In genomic region chr8:77511750-77512493, GRCm38 (mm10) we compare ENCODE assay signal across 16 mouse cellular contexts. TPM values are rescaled to one million over a fixed set of nuclear protein-coding genes. Genes with fewer than 3 reads are reported as not detected.
A peak's percentile ranks its signal among the peaks of the same experiment; 100 is the strongest.
DNase-seq lines count a peak whose midpoint lies in the region; ATAC-seq and TF ChIP-seq lines count a peak whose summit lies in the region.
"Had no signal": no experiment of that assay in that cellular context is flagged by ENCODE, and none has a peak within 500 bp of the region (broad histone marks: within the 10 kb centered on the region; RNA-seq: fewer than 3 reads in every experiment).

No protein-coding gene starts in this region.

- H3K4me3 ChIP-seq in neural tube, embryonic 13.5 days, result no peak overlapping the region
- no peak overlapping the region for H3K4me3 ChIP-seq in neural tube, embryonic 15.5 days (replicated peaks)
- H3K4me3 ChIP-seq in limb, embryonic 14.5 days (replicated peaks; ENCODE audit: low read length), result no peak overlapping the region
- H3K4me3 ChIP-seq: embryonic facial prominence, embryonic 13.5 days; kidney, embryonic 15.5 days; layer of hippocampus, adult 2 months; megakaryocyte, embryonic 14.5 days had no signal

- WGBS in neural tube, embryonic 13.5 days, result 25% methylated on average over 13 of the region's 13 CpGs
- 30% methylated on average over 13 of the region's 13 CpGs for WGBS in neural tube, embryonic 15.5 days
- WGBS in limb, embryonic 14.5 days, result 33% methylated on average over 13 of the region's 13 CpGs

- H3K27me3 ChIP-seq in neural tube, embryonic 13.5 days, result peaks cover 52% of the 10 kb centered on the region
- H3K27me3 ChIP-seq in neural tube, embryonic 15.5 days (replicated peaks), result peaks cover 16% of the 10 kb centered on the region
- H3K27me3 ChIP-seq in limb, embryonic 14.5 days (ENCODE audit: control insufficient read depth, insufficient read depth, low read length), result no peaks in the 10 kb centered on the region
- H3K27me3 ChIP-seq: embryonic facial prominence, embryonic 13.5 days; kidney, embryonic 15.5 days; megakaryocyte, embryonic 14.5 days had no signal

- TF ChIP-seq POLR2A in limb, embryonic 14.5 days (IDR thresholded peaks at IDR 0.05; ENCODE audit: borderline replicate concordance, extremely low read depth, insufficient read depth, insufficient read length), result no peak

- 0 out of 2 replicates have a peak overlapping the region, but pooled peaks have one; percentile 17 for H3K9ac ChIP-seq in neural tube, embryonic 13.5 days
- H3K9ac ChIP-seq in neural tube, embryonic 15.5 days (replicated peaks), result no peak overlapping the region
- H3K9ac ChIP-seq in limb, embryonic 14.5 days (ENCODE audit: low read depth, low read length, severe bottlenecking), result no peak overlapping the region
- H3K9ac ChIP-seq: embryonic facial prominence, embryonic 13.5 days; kidney, embryonic 15.5 days had no signal

- H3K4me1 ChIP-seq in neural tube, embryonic 13.5 days (replicated peaks), result peaks cover 18% of the 10 kb centered on the region
- peaks cover 16% of the 10 kb centered on the region for H3K4me1 ChIP-seq in neural tube, embryonic 15.5 days
- H3K4me1 ChIP-seq in limb, embryonic 14.5 days (ENCODE audit: control insufficient read depth, insufficient read depth, low read length), result peaks cover 38% of the 10 kb centered on the region

- H3K36me3 ChIP-seq in neural tube, embryonic 13.5 days, result no peaks in the 10 kb centered on the region
- H3K36me3 ChIP-seq in neural tube, embryonic 15.5 days, result no peaks in the 10 kb centered on the region
- H3K36me3 ChIP-seq in limb, embryonic 14.5 days (ENCODE audit: control insufficient read depth, insufficient read depth, low read length), result no peaks in the 10 kb centered on the region
- H3K36me3 ChIP-seq: embryonic facial prominence, embryonic 13.5 days; kidney, embryonic 15.5 days had no signal

- ATAC-seq in frontal cortex, adult (ENCODE audit: low TSS enrichment), result peak; percentile 38; the same call in 1 of the 2 replicates
- no peak for ATAC-seq in neural tube, embryonic 13.5 days (ENCODE audit: low read depth)
- ATAC-seq in neural tube, embryonic 15.5 days (ENCODE audit: low FRiP score), result no peak
- ATAC-seq in limb, embryonic 14.5 days (ENCODE audit: low FRiP score, low read depth), result 0 out of 2 replicates have a peak, but pooled peaks have one; percentile 20
- ATAC-seq: activated CD4-positive, CD25-positive, alpha-beta regulatory T cell, adult 4 months had no signal

- H3K9me3 ChIP-seq in neural tube, embryonic 13.5 days, result no peaks in the 10 kb centered on the region
- H3K9me3 ChIP-seq in neural tube, embryonic 15.5 days (replicated peaks), result no peaks in the 10 kb centered on the region
- H3K9me3 ChIP-seq in limb, embryonic 14.5 days (ENCODE audit: control insufficient read depth, low read length), result no peaks in the 10 kb centered on the region
- H3K9me3 ChIP-seq: embryonic facial prominence, embryonic 13.5 days; kidney, embryonic 15.5 days; megakaryocyte, embryonic 14.5 days had no signal

- no peak overlapping the region for H3K4me2 ChIP-seq in neural tube, embryonic 13.5 days
- no peak overlapping the region for H3K4me2 ChIP-seq in neural tube, embryonic 15.5 days
- H3K4me2 ChIP-seq in limb, embryonic 14.5 days (replicated peaks; ENCODE audit: low read depth, low read length, severe bottlenecking), result no peak overlapping the region
- H3K4me2 ChIP-seq: embryonic facial prominence, embryonic 13.5 days; kidney, embryonic 15.5 days; liver, embryonic 11.5 days had no signal

- no peak overlapping the region for H3K27ac ChIP-seq in neural tube, embryonic 13.5 days (replicated peaks)
- no peak overlapping the region for H3K27ac ChIP-seq in neural tube, embryonic 15.5 days (replicated peaks)
- no peak overlapping the region for H3K27ac ChIP-seq in limb, embryonic 14.5 days (replicated peaks; ENCODE audit: low read depth, low read length)
- H3K27ac ChIP-seq: embryonic facial prominence, embryonic 13.5 days; kidney, embryonic 15.5 days; layer of hippocampus, adult 2 months had no signal

- no peak for DNase-seq in frontal cortex, postnatal 25 days (ENCODE audit: low spot score in 2 of 2)
- peak; percentile 65 for DNase-seq in brain, adult 2 months (ENCODE audit: low read depth, low spot score)
- no peak for DNase-seq in limb, embryonic 14.5 days (ENCODE audit: low spot score)
- DNase-seq in cerebellum, postnatal 10 days, result no peak
- DNase-seq in gastrocnemius, adult 8-10 months (ENCODE audit: low spot score in 2 of 2), result no peak
- DNase-seq: cerebellum, adult 9-10 months; heart, postnatal 14 days had no signal

RNA-seq across cellular contexts. Expression of gene Arhgap10, which starts 5.8 kb away (rescaled TPM):
- 7.0 and 8.9 TPM in 2 replicates for polyA plus RNA-seq in neural tube, embryonic 13.5 days (2015; fragmentation: Nextera tagmentation; extraction: Ambion mirVana)
- polyA plus RNA-seq in neural tube, embryonic 15.5 days (2015; fragmentation: Nextera tagmentation; extraction: Ambion mirVana), result 5.7 and 11.4 TPM in 2 replicates
- polyA plus RNA-seq in limb, embryonic 14.5 days (2012; rRNA removed), result 23.3 and 25.1 TPM in 2 replicates
- 28.2 and 29.3 TPM in 2 replicates for polyA plus RNA-seq in limb, embryonic 14.5 days (2014; fragmentation: Nextera tagmentation; extraction: Ambion mirVana)
- 10 to 100 TPM; 38.4 to 43.4 (median 41.2) TPM for total RNA-seq in gastrocnemius, adult 8-10 months (2022)

RNA-seq across cellular contexts. Expression of gene Prmt9, which starts 37.3 kb away (rescaled TPM):
- polyA plus RNA-seq in neural tube, embryonic 13.5 days (2015; fragmentation: Nextera tagmentation; extraction: Ambion mirVana), result 29.8 and 30.4 TPM in 2 replicates
- polyA plus RNA-seq in neural tube, embryonic 15.5 days (2015; fragmentation: Nextera tagmentation; extraction: Ambion mirVana), result 26.5 and 27.3 TPM in 2 replicates
- 16.2 and 17.2 TPM in 2 replicates for polyA plus RNA-seq in limb, embryonic 14.5 days (2012; rRNA removed)
- 20.4 and 22.0 TPM in 2 replicates for polyA plus RNA-seq in limb, embryonic 14.5 days (2014; fragmentation: Nextera tagmentation; extraction: Ambion mirVana)
- total RNA-seq in gastrocnemius, adult 8-10 months (2022), result 1 to 10 TPM; 7.1 to 8.7 (median 8.1) TPM

Comparison
In these comparisons a context has a peak if more than half of its experiments do, and no peak if none do; other contexts are left out.
1. ATAC-seq: peak in frontal cortex, adult (single experiment) and limb, embryonic 14.5 days (single experiment); none in neural tube, embryonic 13.5 days (single experiment) and neural tube, embryonic 15.5 days (single experiment).